Mouse (Mus musculus) forebrain, embryonic 16.5 days (tissue): ENCODE results near the gene Plcb4. TPM values are rescaled to one million over a fixed set of nuclear protein-coding genes. Genes with fewer than 3 reads are reported as not detected.
A peak's percentile ranks its signal among the peaks of the same experiment; 100 is the strongest.

Experiments used
- ATAC-seq: fragments of 200-750 bp; cut with Nextera tagmentation; 2 replicates; pipeline ENCODE4 v1.8.0; 2017; ENCODE audit warnings: mild to moderate bottlenecking, moderate library complexity
- H3K27ac ChIP-seq: fragments of 300-500 bp; sonication (generic); 2 replicates; pipeline ENCODE4 v1.5.1; 2014; ENCODE audit warnings: low read length, control low read depth
- H3K27me3 ChIP-seq: fragments of 300-500 bp; sonication (generic); replicated peaks from 2 replicates; pipeline ENCODE4 v1.6.1; 2014; ENCODE audit warnings: low read length; ENCODE audit not compliant: control insufficient read depth, insufficient read depth
- H3K36me3 ChIP-seq: fragments of 300-500 bp; sonication (generic); 2 replicates; pipeline ENCODE4 v1.6.1; 2014; ENCODE audit not compliant: control insufficient read depth, insufficient read depth
- H3K4me1 ChIP-seq: fragments of 300-500 bp; sonication (generic); replicated peaks from 2 replicates; pipeline ENCODE4 v1.6.1; 2014; ENCODE audit warnings: low read length; ENCODE audit not compliant: control insufficient read depth, insufficient read depth
- H3K4me2 ChIP-seq: fragments of 300-500 bp; sonication (generic); 2 replicates; pipeline ENCODE4 v1.6.1; 2014; ENCODE audit warnings: mild to moderate bottlenecking, low read length, control low read depth
- H3K4me3 ChIP-seq: fragments of 300-500 bp; sonication (generic); replicated peaks from 2 replicates; pipeline ENCODE4 v1.5.1; 2014; ENCODE audit warnings: mild to moderate bottlenecking, low read length, control low read depth
- H3K9ac ChIP-seq: fragments of 300-500 bp; sonication (generic); replicated peaks from 2 replicates; pipeline ENCODE4 v1.6.1; 2014; ENCODE audit warnings: low read depth, low read length, control low read depth
- H3K9me3 ChIP-seq: fragments of 300-500 bp; sonication (generic); 2 replicates; pipeline ENCODE4 v1.6.1; 2016; ENCODE audit warnings: low read length; ENCODE audit not compliant: control insufficient read depth
- WGBS: fragments of 180-500 bp; shearing (Covaris S2); extraction: QIAGEN DNeasy Blood & Tissue Kit; methylation state at CpG from one replicate; pipeline ENCODE4 v1.1.7; 2014; 5-methylcytosine and 5-hydroxymethylcytosine counted together
- polyA plus RNA-seq: library from polyadenylated mRNA; unstranded; fragments of >200 nt; fragmentation: Nextera tagmentation; extraction: Ambion mirVana; gene quantifications from 2 replicates; pipeline ENCODE4 v1.2.1, GENCODE M21; 2015

The Plcb4 gene
- polyA plus RNA-seq, 1 experiment from 2014 or later: 19.7 TPM

GRCm38 (mm10) chr2:135722109-135722508 is 63.3 kb downstream of the Plcb4 start:
- Histone ChIP-seq H3K9ac (no peak overlapping the region), H3K27ac (no peak overlapping the region), H3K9me3 (no peaks in the 10 kb centered on the region), H3K27me3 (no peaks in the 10 kb centered on the region), H3K4me3 (no peak overlapping the region), H3K4me2 (no peak overlapping the region), H3K4me1 (peaks cover 8% of the 10 kb centered on the region), H3K36me3 (no peaks in the 10 kb centered on the region)
- WGBS: 42% methylated on average over 5 of the region's 5 CpGs
- ATAC-seq: no peak

GRCm38 (mm10) chr2:135723387-135723786 is 64.6 kb downstream of the Plcb4 start:
- no peak overlapping the region for H3K9ac ChIP-seq
- no peak overlapping the region for H3K4me2 ChIP-seq
- H3K9me3 ChIP-seq: no peaks in the 10 kb centered on the region
- WGBS: 88% methylated on average over 6 of the region's 6 CpGs
- no peak overlapping the region for H3K27ac ChIP-seq
- ATAC-seq: no peak
- H3K36me3 ChIP-seq: no peaks in the 10 kb centered on the region
- H3K27me3 ChIP-seq: no peaks in the 10 kb centered on the region
- no peak overlapping the region for H3K4me3 ChIP-seq
- H3K4me1 ChIP-seq: peaks cover 2% of the 10 kb centered on the region

GRCm38 (mm10) chr2:135724489-135724888 is 65.7 kb downstream of the Plcb4 start:
- Histone ChIP-seq H3K9ac (no peak overlapping the region), H3K9me3 (no peaks in the 10 kb centered on the region), H3K27ac (no peak overlapping the region), H3K27me3 (no peaks in the 10 kb centered on the region), H3K4me1 (peaks cover 2% of the 10 kb centered on the region), H3K4me2 (no peak overlapping the region), H3K36me3 (no peaks in the 10 kb centered on the region), H3K4me3 (no peak overlapping the region)
- WGBS: 80% methylated on average over 10 of the region's 10 CpGs
- ATAC-seq: no peak

GRCm38 (mm10) chr2:135725362-135725761 is 66.6 kb downstream of the Plcb4 start:
- H3K9me3 ChIP-seq: no peaks in the 10 kb centered on the region
- H3K27me3 ChIP-seq: no peaks in the 10 kb centered on the region
- H3K4me1 ChIP-seq: peaks cover 2% of the 10 kb centered on the region
- H3K36me3 ChIP-seq: no peaks in the 10 kb centered on the region
- 85% methylated on average over 4 of the region's 4 CpGs for WGBS
- H3K27ac ChIP-seq: no peak overlapping the region
- H3K4me2 ChIP-seq: no peak overlapping the region
- H3K4me3 ChIP-seq: no peak overlapping the region
- H3K9ac ChIP-seq: no peak overlapping the region
- no peak for ATAC-seq

- Histone ChIP-seq H3K4me3 (no peak overlapping the region), H3K27ac (no peak overlapping the region), H3K4me1 (no peaks in the 10 kb centered on the region; the same call in none of the 2 replicates), H3K9ac (no peak overlapping the region), H3K27me3 (no peaks in the 10 kb centered on the region), H3K36me3 (no peaks in the 10 kb centered on the region), H3K4me2 (no peak overlapping the region), H3K9me3 (no peaks in the 10 kb centered on the region)
- 89% methylated on average over 9 of the region's 9 CpGs for WGBS
- ATAC-seq: no peak
Measured at GRCm38 (mm10) chr2:135727088-135727487, 68.3 kb downstream of the Plcb4 start.

- Histone ChIP-seq H3K9ac (no peak overlapping the region), H3K4me1 (no peaks in the 10 kb centered on the region; the same call in 1 of the 2 replicates), H3K36me3 (no peaks in the 10 kb centered on the region), H3K4me2 (no peak overlapping the region), H3K27me3 (no peaks in the 10 kb centered on the region), H3K27ac (no peak overlapping the region), H3K9me3 (no peaks in the 10 kb centered on the region), H3K4me3 (no peak overlapping the region)
- 77% methylated on average over 4 of the region's 4 CpGs for WGBS
- no peak for ATAC-seq
Measured at GRCm38 (mm10) chr2:135727925-135728324, 69.1 kb downstream of the Plcb4 start.

- WGBS: 85% methylated on average over 6 of the region's 6 CpGs
- H3K27ac ChIP-seq: no peak overlapping the region
- no peak overlapping the region for H3K9ac ChIP-seq
- H3K4me3 ChIP-seq: no peak overlapping the region
- H3K27me3 ChIP-seq: no peaks in the 10 kb centered on the region
- no peaks in the 10 kb centered on the region for H3K9me3 ChIP-seq
- no peak for ATAC-seq
- H3K36me3 ChIP-seq: no peaks in the 10 kb centered on the region
- peaks cover 5% of the 10 kb centered on the region; the same call in 1 of the 2 replicates for H3K4me1 ChIP-seq
- no peak overlapping the region for H3K4me2 ChIP-seq
Measured at GRCm38 (mm10) chr2:135731591-135731990, 72.8 kb downstream of the Plcb4 start.

GRCm38 (mm10) chr2:135732651-135733050 is 73.8 kb downstream of the Plcb4 start:
- Histone ChIP-seq H3K9ac (no peak overlapping the region), H3K9me3 (no peaks in the 10 kb centered on the region), H3K27ac (no peak overlapping the region), H3K27me3 (no peaks in the 10 kb centered on the region), H3K36me3 (no peaks in the 10 kb centered on the region), H3K4me2 (no peak overlapping the region), H3K4me1 (peaks cover 5% of the 10 kb centered on the region; the same call in 1 of the 2 replicates), H3K4me3 (no peak overlapping the region)
- 73% methylated on average over 4 of the region's 4 CpGs for WGBS
- ATAC-seq: no peak

GRCm38 (mm10) chr2:135733926-135734510 is 75.2 kb downstream of the Plcb4 start:
- 19% methylated on average over 10 of the region's 10 CpGs for WGBS
- H3K27me3 ChIP-seq: no peaks in the 10 kb centered on the region
- no peak overlapping the region for H3K27ac ChIP-seq
- no peaks in the 10 kb centered on the region for H3K36me3 ChIP-seq
- no peaks in the 10 kb centered on the region for H3K9me3 ChIP-seq
- H3K4me3 ChIP-seq: no peak overlapping the region
- no peak overlapping the region for H3K4me2 ChIP-seq
- H3K4me1 ChIP-seq: peaks cover 5% of the 10 kb centered on the region; the same call in 1 of the 2 replicates
- H3K9ac ChIP-seq: no peak overlapping the region
- peak; percentile 55 for ATAC-seq

GRCm38 (mm10) chr2:135737506-135737905 is 78.7 kb downstream of the Plcb4 start:
- Histone ChIP-seq H3K27me3 (no peaks in the 10 kb centered on the region), H3K4me3 (no peak overlapping the region), H3K27ac (no peak overlapping the region), H3K9me3 (no peaks in the 10 kb centered on the region), H3K9ac (no peak overlapping the region), H3K4me2 (no peak overlapping the region), H3K4me1 (peaks cover 5% of the 10 kb centered on the region; the same call in 1 of the 2 replicates), H3K36me3 (no peaks in the 10 kb centered on the region)
- 86% methylated on average over 9 of the region's 9 CpGs for WGBS
- no peak for ATAC-seq
